Mouse (Mus musculus) frontal cortex, postnatal 36 days (tissue): ENCODE data around the gene Ankrd39.

Experiments used
- DNase-seq, 2 experiments: peaks; one replicate each; pipeline ENCODE4 v3.0.0; 2022; ENCODE audit warnings: low spot score in 2 of 2

The Ankrd39 gene

GRCm38 (mm10) chr1:36546888-36547471, at the start of gene Ankrd39:
Gene Ankrd39, minus strand, starts transcription at chr1:36547445.
- DNase-seq, result peak; percentile 96 to 98

- DNase-seq, result peak in 1 of 2 experiments; percentile 38
Observed at GRCm38 (mm10) chr1:36596114-36596513, 48.9 kb upstream of the Ankrd39 start.

- DNase-seq, result no peak
Observed at GRCm38 (mm10) chr1:36595167-36595931, 48.1 kb upstream of the Ankrd39 start.

- no peak for DNase-seq
Observed at GRCm38 (mm10) chr1:36593099-36593498, 45.9 kb upstream of the Ankrd39 start.

GRCm38 (mm10) chr1:36591408-36591807, 44.2 kb upstream of the Ankrd39 start:
- no peak for DNase-seq

GRCm38 (mm10) chr1:36590664-36591063, 43.4 kb upstream of the Ankrd39 start:
- no peak for DNase-seq

GRCm38 (mm10) chr1:36589486-36589885, 42.2 kb upstream of the Ankrd39 start:
- peak in 1 of 2 experiments; percentile 26 for DNase-seq

GRCm38 (mm10) chr1:36588476-36589450, 41.5 kb upstream of the Ankrd39 start:
- DNase-seq, result no peak

- no peak for DNase-seq
Observed at GRCm38 (mm10) chr1:36587860-36588259, 40.6 kb upstream of the Ankrd39 start.

- DNase-seq, result no peak
Observed at GRCm38 (mm10) chr1:36586288-36586687, 39.0 kb upstream of the Ankrd39 start.

- no peak for DNase-seq
Observed at GRCm38 (mm10) chr1:36583408-36584116, 36.3 kb upstream of the Ankrd39 start.

GRCm38 (mm10) chr1:36582211-36582610, 35.0 kb upstream of the Ankrd39 start:
- DNase-seq, result no peak

- DNase-seq, result no peak
Observed at GRCm38 (mm10) chr1:36581260-36581659, 34.0 kb upstream of the Ankrd39 start.

GRCm38 (mm10) chr1:36580384-36581207, 33.4 kb upstream of the Ankrd39 start:
- DNase-seq, result peak; percentile 35 to 42

GRCm38 (mm10) chr1:36579974-36580383, 32.7 kb upstream of the Ankrd39 start:
- DNase-seq, result no peak

GRCm38 (mm10) chr1:36576991-36577675, 29.9 kb upstream of the Ankrd39 start:
- no peak for DNase-seq

- DNase-seq, result no peak
Observed at GRCm38 (mm10) chr1:36575347-36575746, 28.1 kb upstream of the Ankrd39 start.

GRCm38 (mm10) chr1:36574196-36574955, 27.1 kb upstream of the Ankrd39 start:
- DNase-seq, result no peak

GRCm38 (mm10) chr1:36573524-36573923, 26.3 kb upstream of the Ankrd39 start:
- DNase-seq, result no peak
